Mouse (Mus musculus) MEL (cell line): ENCODE results near the gene Prkcq. TPM values are rescaled to one million over a fixed set of nuclear protein-coding genes. Genes with fewer than 3 reads are reported as not detected.

ENCODE experiments used
- DNase-seq: peaks from one replicate; pipeline ENCODE4 v3.0.0; 2011; ENCODE audit warnings: low read depth, low spot score
- H3K27ac ChIP-seq: 2 replicates; pipeline ENCODE4 v1.5.1; 2012; ENCODE audit warnings: low read depth, mild to moderate bottlenecking, control low read depth, low read length, moderate library complexity; ENCODE audit not compliant: control insufficient read depth
- H3K27me3 ChIP-seq, 2 experiments: fragments of 150-350 bp in 1 of 2; sonication (generic) in 1 of 2; 2 replicates each; pipeline ENCODE4 v1.6.1; 2012; ENCODE audit warnings: low read length in 2 of 2, mild to moderate bottlenecking in 2 of 2, improper control_type of control experiment in 1 of 2, moderate library complexity in 1 of 2; ENCODE audit not compliant: insufficient read depth in 2 of 2, control insufficient read depth in 1 of 2
- H3K36me3 ChIP-seq, 2 experiments: 2 replicates each; pipeline ENCODE4 v1.6.1; 2012 to 2014; ENCODE audit warnings: low read length in 2 of 2, improper control_type of control experiment in 1 of 2, inconsistent platforms in 1 of 2, mild to moderate bottlenecking in 1 of 2; ENCODE audit not compliant: insufficient read depth in 2 of 2, control insufficient read depth in 1 of 2
- H3K4me1 ChIP-seq, 2 experiments: fragments of 150-350 bp in 1 of 2; sonication (generic) in 1 of 2; 2 replicates each; pipeline ENCODE4 v1.6.1; 2012; ENCODE audit warnings: low read length in 2 of 2, improper control_type of control experiment in 1 of 2, mild to moderate bottlenecking in 1 of 2; ENCODE audit not compliant: insufficient read depth in 2 of 2, control insufficient read depth in 1 of 2
- H3K4me3 ChIP-seq, 2 experiments: fragments of 150-350 bp in 1 of 2; sonication (generic) in 1 of 2; 2 replicates each; pipeline ENCODE4 v1.5.1; 2012; ENCODE audit warnings: low read depth in 2 of 2, low read length in 2 of 2, mild to moderate bottlenecking in 2 of 2, moderate library complexity in 2 of 2, control low read depth in 1 of 2, improper control_type of control experiment in 1 of 2; ENCODE audit not compliant: control insufficient read depth in 1 of 2, insufficient read depth in 1 of 2
- H3K79me2 ChIP-seq: 2 replicates; pipeline ENCODE4 v1.6.1; 2012; ENCODE audit warnings: mild to moderate bottlenecking, low read length, moderate library complexity; ENCODE audit not compliant: control insufficient read depth, poor library complexity, insufficient read depth
- H3K9ac ChIP-seq: 2 replicates; pipeline ENCODE4 v1.6.1; 2012; ENCODE audit warnings: low read depth, mild to moderate bottlenecking, control low read depth, low read length, moderate library complexity; ENCODE audit not compliant: control insufficient read depth, poor library complexity, severe bottlenecking
- H3K9me3 ChIP-seq: fragments of 150-350 bp; sonication (generic); replicated peaks from 2 replicates; pipeline ENCODE4 v1.6.1; 2012; ENCODE audit warnings: mild to moderate bottlenecking, low read length, improper control_type of control experiment, moderate library complexity; ENCODE audit not compliant: insufficient read depth
- CHD1 ChIP-seq: IDR thresholded peaks from 2 replicates; pipeline ENCODE4 v1.6.1; 2012; ENCODE audit warnings: low read depth, mild to moderate bottlenecking, inconsistent platforms, low read length, improper control_type of control experiment
- CHD2 ChIP-seq: IDR thresholded peaks from 2 replicates; pipeline ENCODE4 v1.6.1; 2011; ENCODE audit warnings: low read length, improper control_type of control experiment
- CTCF ChIP-seq, 3 experiments: IDR thresholded peaks in 2 of 3; conservative IDR thresholded peaks in 1 of 3; 2 replicates each; pipeline ENCODE4 v1.5.1; 2011 to 2012; ENCODE audit warnings: low read length in 3 of 3, low read depth in 2 of 3, mild to moderate bottlenecking in 2 of 3, improper control_type of control experiment in 1 of 3, inconsistent platforms in 1 of 3, mixed read lengths in 1 of 3, moderate library complexity in 1 of 3; ENCODE audit not compliant: control insufficient read depth in 1 of 3, insufficient read depth in 1 of 3, poor library complexity in 1 of 3, severe bottlenecking in 1 of 3
- ELF1 ChIP-seq: IDR thresholded peaks from 2 replicates; pipeline ENCODE4 v1.6.1; 2014; ENCODE audit warnings: low read depth, mild to moderate bottlenecking, inconsistent platforms, low read length, improper control_type of control experiment, moderate library complexity
- EP300 ChIP-seq, 2 experiments: IDR thresholded peaks; 2 replicates each; pipeline ENCODE4 v1.6.1; 2011; ENCODE audit warnings: improper control_type of control experiment in 2 of 2, low read length in 2 of 2, low read depth in 1 of 2, mild to moderate bottlenecking in 1 of 2
- ETS1 ChIP-seq: IDR thresholded peaks from 2 replicates; pipeline ENCODE4 v1.6.1; 2012; ENCODE audit warnings: low read depth, mild to moderate bottlenecking, inconsistent platforms, low read length, improper control_type of control experiment, moderate library complexity
- GABPA ChIP-seq: IDR thresholded peaks from 2 replicates; pipeline ENCODE4 v1.6.1; 2012; ENCODE audit warnings: low read depth, mild to moderate bottlenecking, inconsistent platforms, low read length, improper control_type of control experiment, moderate library complexity
- GATA1 ChIP-seq: IDR thresholded peaks from 2 replicates; pipeline ENCODE4 v1.6.1; 2011; ENCODE audit warnings: low read depth, low read length, improper control_type of control experiment
- MYC ChIP-seq: IDR thresholded peaks from 2 replicates; pipeline ENCODE4 v1.6.1; 2011; ENCODE audit warnings: low read depth, mild to moderate bottlenecking, low read length, improper control_type of control experiment, moderate library complexity
- NELFE ChIP-seq: IDR thresholded peaks from 2 replicates; pipeline ENCODE4 v1.6.1; 2011; ENCODE audit warnings: low read depth, low read length, improper control_type of control experiment
- POLR2AphosphoS2 ChIP-seq: IDR thresholded peaks from 2 replicates; pipeline ENCODE4 v1.6.1; 2011; ENCODE audit warnings: low read length, improper control_type of control experiment
- RAD21 ChIP-seq: IDR thresholded peaks from 2 replicates; pipeline ENCODE4 v1.6.1; 2011; ENCODE audit warnings: mild to moderate bottlenecking, low read depth, low read length, improper control_type of control experiment
- SMC3 ChIP-seq: IDR thresholded peaks from 2 replicates; pipeline ENCODE4 v1.6.1; 2011; ENCODE audit warnings: low read depth, low read length, improper control_type of control experiment
- TAL1 ChIP-seq: IDR thresholded peaks from 2 replicates; pipeline ENCODE4 v1.6.1; 2012; ENCODE audit warnings: mild to moderate bottlenecking, inconsistent platforms, low read length, moderate library complexity, mixed read lengths
- TBP ChIP-seq: IDR thresholded peaks from 2 replicates; pipeline ENCODE4 v1.8.0; 2011; ENCODE audit warnings: low read depth, low read length, improper control_type of control experiment
- UBTF ChIP-seq: IDR thresholded peaks from 2 replicates; pipeline ENCODE4 v1.6.1; 2012; ENCODE audit warnings: low read depth, mild to moderate bottlenecking, inconsistent platforms, low read length, improper control_type of control experiment, moderate library complexity, borderline replicate concordance; ENCODE audit not compliant: insufficient read depth
- USF1 ChIP-seq: IDR thresholded peaks from 2 replicates; pipeline ENCODE4 v1.6.1; 2014; ENCODE audit warnings: low read depth, mild to moderate bottlenecking, inconsistent platforms, low read length, improper control_type of control experiment, moderate library complexity
- USF2 ChIP-seq, 2 experiments: IDR thresholded peaks; 2 replicates each; pipeline ENCODE4 v1.6.1; 2011 to 2012; ENCODE audit warnings: improper control_type of control experiment in 2 of 2, low read length in 2 of 2, borderline replicate concordance in 1 of 2, inconsistent platforms in 1 of 2, low read depth in 1 of 2, mild to moderate bottlenecking in 1 of 2; ENCODE audit not compliant: insufficient read depth in 1 of 2
- ZKSCAN1 ChIP-seq: IDR thresholded peaks from 2 replicates; pipeline ENCODE4 v1.6.1; 2012; ENCODE audit warnings: low read depth, mild to moderate bottlenecking, inconsistent platforms, low read length, improper control_type of control experiment, moderate library complexity
- polyA plus RNA-seq, 2 experiments: library from polyadenylated mRNA; stranded (reverse) in 1 of 2; unstranded in 1 of 2; fragments of >175 nt in 1 of 2; fragments of >200 nt in 1 of 2; gene quantifications; 2 replicates each; pipeline versions ENCODE4 v1.2.1 to v1.2.4; 2012; ENCODE audit warnings: low replicate concordance in 2 of 2, low read depth in 1 of 2; ENCODE audit not compliant: insufficient read length in 2 of 2, insufficient read depth in 1 of 2, missing spikeins in 1 of 2
- total RNA-seq: library from RNA; depleted of rRNA; stranded (reverse); fragments of 300-350 nt; gene quantifications from 2 replicates; pipeline ENCODE4 v1.2.3, GENCODE M21; 2012

Gene Prkcq
- total and polyA plus RNA-seq, 3 experiments = 0.12 to 0.19 TPM; not detected in 1

DNA sequence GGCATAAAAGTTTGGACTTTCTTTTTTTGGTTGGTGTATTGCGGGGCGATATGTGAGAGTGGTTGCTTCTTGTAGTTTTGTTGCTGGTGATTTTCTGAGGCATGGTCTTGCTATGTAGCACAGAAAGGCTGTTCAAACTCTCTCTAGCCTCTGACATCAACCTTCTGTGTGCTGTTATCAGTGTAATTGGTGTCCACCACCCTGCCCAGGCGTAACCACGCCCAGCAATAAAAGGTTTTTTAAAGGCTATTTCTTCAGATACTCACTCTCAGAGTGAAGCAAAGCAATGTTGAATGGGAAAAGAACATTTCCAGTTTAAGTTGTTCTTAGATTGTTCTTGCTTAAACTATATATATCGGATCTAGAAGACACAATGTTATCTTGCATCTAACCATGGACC is 60.1 kb downstream of the Prkcq start:
- no peaks in the 10 kb centered on the region for H3K27me3 ChIP-seq
- peaks cover 0 to 6% of the 10 kb centered on the region in 2 experiments; a peak in 2 of 4 replicates for H3K36me3 ChIP-seq

DNA sequence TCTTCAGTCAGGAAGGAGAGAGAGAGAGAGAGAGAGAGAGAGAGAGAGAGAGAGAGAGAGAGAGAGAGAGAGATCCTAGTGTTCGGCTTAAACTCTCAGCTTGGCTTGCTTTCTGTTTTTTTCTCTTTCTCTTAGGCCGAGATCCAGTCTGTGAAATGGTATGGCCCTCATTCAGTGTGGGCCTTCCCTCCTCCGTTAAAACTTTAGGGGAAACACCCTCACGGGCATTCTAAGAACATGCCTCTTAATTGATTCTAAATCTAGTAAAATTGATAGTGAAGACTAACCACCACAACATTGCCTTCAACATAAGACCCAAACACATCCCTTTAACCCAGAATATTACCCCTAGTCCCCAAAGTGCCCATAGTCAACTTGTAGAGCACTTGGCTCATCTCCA is 66.3 kb downstream of the Prkcq start:
- no peak overlapping the region for H3K9ac ChIP-seq
- H3K27ac ChIP-seq = no peak overlapping the region
- no peaks in the 10 kb centered on the region for H3K27me3 ChIP-seq
- no peak overlapping the region for H3K4me3 ChIP-seq
- TF ChIP-seq CHD1 = no peak
- no peak for TF ChIP-seq NELFE
- no peak for TF ChIP-seq CTCF (IDR thresholded peaks at IDR 0.05 in 2 of 3, conservative IDR thresholded peaks at IDR 0.05 in 1 of 3; ENCODE audit: control insufficient read depth in 1 of 3, insufficient read depth in 1 of 3, low read depth in 2 of 3, low read length in 3 of 3, poor library complexity in 1 of 3, severe bottlenecking in 1 of 3)
- TF ChIP-seq POLR2AphosphoS2 = no peak
- TF ChIP-seq ELF1 = no peak
- no peak for TF ChIP-seq CHD2
- no peak for TF ChIP-seq TAL1
- no peak for TF ChIP-seq ETS1
- no peak for TF ChIP-seq RAD21
- TF ChIP-seq EP300 (IDR thresholded peaks at IDR 0.05; ENCODE audit: low read depth in 1 of 2, low read length in 2 of 2) = no peak
- TF ChIP-seq SMC3 = no peak
- TF ChIP-seq USF2 (IDR thresholded peaks at IDR 0.05; ENCODE audit: borderline replicate concordance in 1 of 2, insufficient read depth in 1 of 2, low read depth in 1 of 2, low read length in 2 of 2) = no peak
- no peak for TF ChIP-seq GATA1
- TF ChIP-seq UBTF = no peak
- no peak for TF ChIP-seq ZKSCAN1
- no peak for TF ChIP-seq MYC
- no peak for TF ChIP-seq TBP
- TF ChIP-seq USF1 = no peak
- no peak for TF ChIP-seq GABPA
- TF ChIP-seq, all 39 proteins: peak for 0
- Histone ChIP-seq H3K36me3 (no peaks in the 10 kb centered on the region), H3K79me2 (no peaks in the 10 kb centered on the region), H3K9me3 (no peaks in the 10 kb centered on the region), H3K4me1 (0 out of 4 replicates have a peak, but pooled peaks cover 0 to 4% of the 10 kb centered on the region in 2 experiments)
- DNase-seq = no peak

More for the DNA sequence above, 60.1 kb downstream of the Prkcq start:
- no peak for DNase-seq
- peaks cover 2 to 5% of the 10 kb centered on the region in 2 experiments; a peak in 3 of 4 replicates for H3K4me1 ChIP-seq
- no peaks in the 10 kb centered on the region for H3K9me3 ChIP-seq
- no peak overlapping the region for H3K4me3 ChIP-seq
- no peak overlapping the region for H3K27ac ChIP-seq
- TF ChIP-seq GABPA = no peak
- no peaks in the 10 kb centered on the region for H3K79me2 ChIP-seq
- H3K9ac ChIP-seq = no peak overlapping the region
